Mouse (Mus musculus) gastrocnemius, postnatal 4 days (tissue): ENCODE results near the gene Skint1. TPM values are rescaled to one million over a fixed set of nuclear protein-coding genes. Genes with fewer than 3 reads are reported as not detected.
"Not testable (repeated sequence)": the region's sequence is repeated elsewhere in the genome, so short reads cannot be mapped to it uniquely, and the experiment has no call there.

Experiments
- DNase-seq, 2 experiments: peaks; one replicate each; pipeline ENCODE4 v3.0.0; 2021 to 2022; ENCODE audit warnings: low spot score in 2 of 2, mixed read lengths in 2 of 2
- long read RNA-seq, 2 experiments: library from polyadenylated mRNA; stranded (forward); transcript quantifications; one replicate each; pipeline ENCODE4 v2.0.0; 2021
- total RNA-seq, 2 experiments: library from RNA; stranded (reverse); gene quantifications; 2 replicates each; pipeline ENCODE4 v1.2.3; 2021

Gene Skint1
- not detected for total RNA-seq
- long read RNA-seq, experiment 1 = 0 reads
- long read RNA-seq, experiment 2 = 0 reads

DNA sequence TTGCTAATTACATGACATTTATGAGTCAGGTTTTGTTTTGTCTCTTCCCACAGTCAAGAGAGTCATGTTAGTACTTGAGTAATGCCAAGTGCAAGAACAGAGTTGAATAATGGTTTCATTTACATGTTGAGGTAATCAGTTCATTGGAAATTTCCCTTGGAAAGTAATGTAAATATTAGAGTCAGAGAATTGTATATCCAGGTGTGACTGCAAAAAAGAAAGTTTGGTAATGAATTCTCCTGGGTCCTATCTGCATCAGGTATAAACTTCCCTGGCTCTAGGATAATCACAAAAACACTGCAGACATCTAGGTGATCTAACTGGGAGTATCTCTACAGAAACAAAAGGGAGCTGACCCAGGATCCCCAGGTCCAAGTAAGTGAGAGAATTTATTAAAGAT, at the start of gene Skint1:
Gene Skint1 (plus strand): TSS at position 301 of the 400 bp plus-strand sequence.
- no peak for DNase-seq

DNA sequence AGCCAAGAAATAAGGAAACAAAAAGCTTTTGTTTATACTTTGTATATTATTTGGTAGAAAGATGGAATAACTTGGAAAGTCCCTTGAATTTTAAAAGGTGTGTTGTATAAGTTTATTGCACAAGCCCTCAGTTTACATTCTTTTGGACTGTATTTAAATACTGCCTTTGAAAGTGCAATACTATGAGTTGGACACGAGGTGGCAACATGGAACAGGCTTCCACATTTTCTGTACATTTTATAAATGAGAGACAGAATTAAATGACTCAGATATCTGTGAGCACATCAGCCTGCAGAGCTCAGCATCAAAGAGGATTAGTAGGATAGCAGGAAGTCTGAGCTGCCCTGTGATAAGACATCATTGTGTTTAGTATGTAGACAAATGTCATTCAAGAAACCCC, 44.8 kb upstream of the Skint1 start:
- no peak for DNase-seq

DNA sequence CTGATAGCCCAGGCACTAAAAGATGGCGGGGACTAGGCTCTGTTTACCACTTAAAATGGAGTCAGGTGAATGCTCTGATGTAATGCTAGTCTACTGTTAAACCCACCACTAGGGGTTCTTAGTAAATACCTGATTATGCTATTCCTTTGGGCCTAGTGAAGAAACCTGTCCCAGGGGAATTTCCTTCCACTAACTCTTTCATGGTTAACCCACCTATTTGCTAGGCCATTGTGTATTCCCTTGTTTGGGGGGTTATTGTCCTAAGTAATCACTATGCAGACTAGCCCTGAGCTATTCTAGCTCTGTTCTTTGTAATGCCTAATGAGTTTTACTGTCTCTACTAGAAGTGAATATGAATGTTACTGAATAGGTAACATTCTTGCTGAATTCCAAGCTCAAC, 42.8 kb upstream of the Skint1 start:
- not testable (repeated sequence) for DNase-seq

DNA sequence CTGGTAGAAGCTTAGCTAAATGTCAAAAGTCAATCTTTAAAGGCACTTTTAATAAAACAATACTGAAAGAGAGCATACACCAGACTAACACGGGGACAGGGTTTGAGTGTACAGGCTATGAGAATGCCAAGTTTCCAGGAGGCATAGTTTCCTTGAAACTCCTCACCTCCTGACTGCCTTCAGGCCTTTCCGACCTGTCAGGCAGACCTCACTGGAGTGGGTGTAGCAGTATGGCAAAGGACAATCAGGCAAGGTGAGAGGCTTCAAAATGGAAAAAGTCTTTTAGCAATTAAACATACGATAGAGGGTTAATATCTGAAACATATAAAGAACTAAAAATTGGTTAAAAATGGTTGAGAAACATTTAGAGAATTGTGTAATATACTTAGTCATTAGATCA, 42.4 kb upstream of the Skint1 start:
- no peak for DNase-seq

DNA sequence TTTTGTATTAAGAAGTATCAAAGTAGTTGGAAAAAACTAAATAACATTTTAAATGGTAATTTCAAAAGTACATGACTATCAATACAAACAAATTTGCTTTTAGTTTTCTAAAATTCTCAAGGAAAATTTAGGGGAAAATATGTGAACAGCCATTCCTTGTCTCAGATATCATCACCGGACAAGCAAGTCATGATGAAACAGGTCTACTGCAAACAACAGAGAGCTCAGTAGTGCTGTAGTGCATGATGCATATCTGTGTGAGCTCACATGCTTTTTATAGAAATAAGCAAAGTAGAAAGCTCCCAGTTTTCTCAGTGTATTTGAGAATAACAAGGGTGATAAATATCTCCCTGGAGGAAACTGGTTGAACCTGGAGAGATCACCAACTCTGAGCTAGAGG, 33.4 kb upstream of the Skint1 start, which contains the start of gene Skint7:
Gene Skint7 (plus strand): TSS at position 301 of the 400 bp plus-strand sequence.
- no peak for DNase-seq

DNA sequence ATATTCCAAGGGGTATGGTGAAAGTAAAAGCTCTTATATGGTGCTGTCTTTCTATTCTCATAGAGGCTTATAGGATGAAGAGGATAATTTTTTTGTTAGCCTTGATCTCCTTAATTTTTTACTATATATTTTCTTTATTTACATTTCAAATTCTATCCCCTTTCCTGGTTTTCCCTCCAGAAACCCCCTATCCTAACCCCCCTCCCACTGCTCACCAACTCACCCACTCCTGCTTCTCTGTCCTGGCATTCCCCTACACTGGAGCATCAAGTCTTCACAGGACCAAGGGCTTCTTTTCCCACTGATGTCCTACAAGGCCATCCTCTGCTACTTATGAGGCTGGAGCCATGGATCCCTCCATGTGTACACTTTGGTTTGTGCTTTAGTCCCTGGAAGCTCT, 65.6 kb downstream of the Skint1 start, which contains the start of gene Skint4:
Gene Skint4 (plus strand): TSS at position 301 of the 400 bp plus-strand sequence.
- DNase-seq = no peak

Other genes starting within 250 kb of the Skint1 start
- gene Slc5a9, start 103.4 kb upstream of the Skint1 start, total RNA-seq = not detected
- gene Skint8, start 86.9 kb upstream of the Skint1 start, total RNA-seq = not detected
- gene Skint7, start 33.3 kb upstream of the Skint1 start, total RNA-seq = not detected
- gene Skint4, start 65.7 kb downstream of the Skint1 start, total RNA-seq = not detected
- under 1 TPM in 1 of 2 experiments, not detected in 1; 0.10 TPM for gene Skint3, start 226.0 kb downstream of the Skint1 start, total RNA-seq